Mouse (Mus musculus): ENCODE measurements around the gene Nfyc.

Nfyc gene

GRCm38 (mm10) chr4:120747243-120747792, 84.1 kb downstream of the Nfyc start:
- peak; percentile 26 for DNase-seq

GRCm38 (mm10) chr4:120746552-120747150, 84.7 kb downstream of the Nfyc start:
- DNase-seq: peak; percentile 37

GRCm38 (mm10) chr4:120745731-120746551, 85.4 kb downstream of the Nfyc start:
- no peak for DNase-seq

- no peak for DNase-seq
Observed at GRCm38 (mm10) chr4:120743636-120744035, 87.7 kb downstream of the Nfyc start.

GRCm38 (mm10) chr4:120741303-120741702, 90.1 kb downstream of the Nfyc start:
- no peak for DNase-seq

GRCm38 (mm10) chr4:120734012-120734622, 97.3 kb downstream of the Nfyc start:
- no peak for DNase-seq

GRCm38 (mm10) chr4:120732737-120733136, 98.6 kb downstream of the Nfyc start:
- no peak for DNase-seq

- peak; percentile 78 for DNase-seq
Observed at GRCm38 (mm10) chr4:120731030-120731644, 100.2 kb downstream of the Nfyc start.

- DNase-seq: no peak
Observed at GRCm38 (mm10) chr4:120730574-120730973, 100.8 kb downstream of the Nfyc start.

GRCm38 (mm10) chr4:120730146-120730545, 101.2 kb downstream of the Nfyc start:
- DNase-seq: peak; percentile 45

GRCm38 (mm10) chr4:120729441-120729840, 101.9 kb downstream of the Nfyc start:
- DNase-seq: no peak

- no peak for DNase-seq
Observed at GRCm38 (mm10) chr4:120727842-120728241, 103.5 kb downstream of the Nfyc start.

- peak; percentile 27 for DNase-seq
Observed at GRCm38 (mm10) chr4:120726174-120726573, 105.2 kb downstream of the Nfyc start.

GRCm38 (mm10) chr4:120725516-120726090, 105.8 kb downstream of the Nfyc start:
- no peak for DNase-seq

GRCm38 (mm10) chr4:120721574-120721973, 109.8 kb downstream of the Nfyc start:
- no peak for DNase-seq

- DNase-seq: no peak
Observed at GRCm38 (mm10) chr4:120719152-120719551, 112.2 kb downstream of the Nfyc start.

GRCm38 (mm10) chr4:120717591-120717990, 113.8 kb downstream of the Nfyc start:
- no peak for DNase-seq

- no peak for DNase-seq
Observed at GRCm38 (mm10) chr4:120716765-120717164, 114.6 kb downstream of the Nfyc start.

- peak; percentile 59 for DNase-seq
Observed at GRCm38 (mm10) chr4:120716141-120716571, 115.2 kb downstream of the Nfyc start.

GRCm38 (mm10) chr4:120713856-120714497, 117.4 kb downstream of the Nfyc start:
- DNase-seq: no peak

GRCm38 (mm10) chr4:120713021-120713420, 118.4 kb downstream of the Nfyc start:
- no peak for DNase-seq

- no peak for DNase-seq
Observed at GRCm38 (mm10) chr4:120712236-120712635, 119.1 kb downstream of the Nfyc start.
